Mouse (Mus musculus): Measurements from ENCODE around the gene Pycard. TPM values are rescaled to one million over a fixed set of nuclear protein-coding genes. Genes with fewer than 3 reads are reported as not detected.
"Not testable (repeated sequence)": the region's sequence is repeated elsewhere in the genome, so short reads cannot be mapped to it uniquely, and the experiment has no call there.

Gene Pycard
- total RNA-seq, 2 experiments from 2014 or later: 2.9 to 4.5 TPM

DNA sequence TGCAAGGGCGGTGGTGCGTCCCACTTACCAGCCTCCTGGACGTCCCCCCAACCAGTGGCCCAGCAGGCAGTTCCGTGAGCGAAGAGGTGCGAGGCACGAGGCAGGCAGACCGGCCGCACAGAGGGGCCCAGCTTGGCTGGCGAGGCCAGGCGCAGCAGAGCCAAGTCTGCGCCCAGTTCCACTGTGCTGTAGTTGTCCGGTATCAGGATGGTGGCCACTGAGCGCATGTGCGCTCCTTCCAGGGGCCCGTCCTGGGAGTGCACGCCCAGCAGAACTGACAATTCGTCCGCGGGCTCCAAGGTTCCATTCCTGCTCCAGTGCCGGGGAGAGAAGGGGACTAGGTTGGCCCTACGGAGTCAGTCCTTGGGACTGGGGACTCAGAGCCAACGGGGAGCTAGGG is 49.1 kb downstream of the Pycard start:
- DNase-seq (ENCODE audit: low spot score in 2 of 2): no peak

- DNase-seq (ENCODE audit: low spot score in 2 of 2): not testable (repeated sequence)
These were observed 51.6 kb downstream of the Pycard start for GRCm38 (mm10) chr7:127942097-127942496.

Other genes with a start within 250 kb of the Pycard start
- gene Fbxl19, start 249.3 kb downstream of the Pycard start, total RNA-seq (2021): 10 to 100 TPM; 68.8 to 74.6 TPM
- gene Orai3, start 224.1 kb downstream of the Pycard start, total RNA-seq (2021): 10 to 100 TPM; 16.8 to 20.5 TPM
- gene Setd1a, start 217.2 kb downstream of the Pycard start, total RNA-seq (2021): 10 to 100 TPM; 41.1 to 44.7 TPM
- 1 to 10 TPM; 5.5 to 5.6 TPM for gene Gm49388, start 208.3 kb downstream of the Pycard start, total RNA-seq (2021)
- gene Hsd3b7, start 193.3 kb downstream of the Pycard start, total RNA-seq (2021): 1 to 10 TPM; 4.7 to 5.3 TPM
- gene Stx4a, start 169.6 kb downstream of the Pycard start, total RNA-seq (2021): 10 to 100 TPM; 85.0 to 86.3 TPM
- gene Stx1b, start 169.3 kb downstream of the Pycard start, total RNA-seq (2021): 100 to 1,000 TPM; 420 to 434 TPM
- 10 to 100 TPM; 31.0 TPM for gene Zfp646, start 117.6 kb downstream of the Pycard start, total RNA-seq (2021)
- 10 to 100 TPM; 19.5 to 20.5 TPM for gene Zfp668, start 117.0 kb downstream of the Pycard start, total RNA-seq (2021)
- gene Prss53, start 102.9 kb downstream of the Pycard start, total RNA-seq (2021): 1 to 10 TPM; 2.2 to 2.7 TPM
- gene Gm21974, start 98.4 kb downstream of the Pycard start, total RNA-seq (2021): not detected
- gene Vkorc1, start 98.2 kb downstream of the Pycard start, total RNA-seq (2021): 10 to 100 TPM; 21.3 to 24.0 TPM
- gene Bckdk, start 89.8 kb downstream of the Pycard start, total RNA-seq (2021): 10 to 100 TPM; 34.3 to 39.3 TPM
- 10 to 100 TPM; 29.7 to 33.3 TPM for gene Kat8, start 81.4 kb downstream of the Pycard start, total RNA-seq (2021)
- gene Prss8, start 63.8 kb downstream of the Pycard start, total RNA-seq (2021): under 1 TPM; 0.40 to 0.42 TPM
- 1 to 10 TPM; 7.9 to 8.2 TPM for gene Prss36, start 47.1 kb downstream of the Pycard start, total RNA-seq (2021)
- 100 to 1,000 TPM; 268 to 293 TPM for gene Fus, start 26.4 kb downstream of the Pycard start, total RNA-seq (2021)
- gene Trim72, start 10.1 kb upstream of the Pycard start, total RNA-seq (2021): under 1 TPM; 0.66 to 0.72 TPM
- gene Itgam, start 68.8 kb upstream of the Pycard start, total RNA-seq (2021): 10 to 100 TPM in 1 of 2 experiments, 1 to 10 TPM in 1; 9.1 to 10.2 TPM
- not detected for gene Gm49368, start 68.8 kb upstream of the Pycard start, total RNA-seq (2021)
- under 1 TPM; 0.23 to 0.40 TPM for gene Itgax, start 135.7 kb upstream of the Pycard start, total RNA-seq (2021)
- not detected for gene Itgad, start 160.5 kb upstream of the Pycard start, total RNA-seq (2021)
- gene Cox6a2, start 212.5 kb upstream of the Pycard start, total RNA-seq (2021): 10 to 100 TPM in 1 of 2 experiments, 1 to 10 TPM in 1; 7.5 to 10.4 TPM
- 10 to 100 TPM; 12.2 to 14.7 TPM for gene Armc5, start 243.5 kb upstream of the Pycard start, total RNA-seq (2021)
- 1 to 10 TPM; 2.9 to 3.6 TPM for gene 9130023H24Rik, start 244.2 kb upstream of the Pycard start, total RNA-seq (2021)